In the genomic region with DNA sequence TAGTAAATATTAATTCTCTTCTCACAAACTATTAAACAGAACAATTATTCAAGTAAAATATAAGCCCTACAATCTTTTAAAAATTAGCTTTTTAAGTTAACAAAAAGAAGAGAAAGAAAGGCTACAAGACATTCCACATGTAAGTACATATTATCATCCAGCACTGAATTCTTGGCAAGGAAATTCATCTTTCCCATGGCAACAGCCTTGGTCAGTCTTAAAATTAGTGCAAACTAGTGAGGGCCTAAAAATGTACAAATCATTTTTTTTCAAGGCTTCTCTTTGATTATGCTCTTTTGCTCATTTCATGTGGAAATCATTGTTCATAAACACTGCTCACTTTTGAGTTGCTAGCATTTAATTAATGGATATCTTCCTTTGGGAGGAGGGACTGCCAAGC, we compare ENCODE assay signal across 22 mouse cellular contexts.
DNase-seq lines count a peak whose midpoint lies in the region; ATAC-seq and TF ChIP-seq lines count a peak whose summit lies in the region.
"Had no signal": no experiment of that assay in that cellular context is flagged by ENCODE, and none has a peak within 500 bp of the region (broad histone marks: within the 10 kb centered on the region; RNA-seq: fewer than 3 reads in every experiment).

No protein-coding gene starts in this region.

- TF ChIP-seq POLR2A in brain, embryonic 14.5 days (IDR thresholded peaks at IDR 0.05; ENCODE audit: borderline replicate concordance, extremely low read depth, insufficient read depth, insufficient read length, poor library complexity, severe bottlenecking) = no peak

- no peak overlapping the region for H3K27ac ChIP-seq in hindbrain, postnatal 0 days
- H3K27ac ChIP-seq in hindbrain, embryonic 10.5 days = no peak overlapping the region
- H3K27ac ChIP-seq: embryonic facial prominence, embryonic 12.5 days; gastrocnemius, adult 2 months; hindbrain, embryonic 15.5 days had no signal

- H3K4me1 ChIP-seq in hindbrain, postnatal 0 days (ENCODE audit: insufficient read depth, low read length) = peaks cover 4% of the 10 kb centered on the region; the same call in 1 of the 2 replicates
- no peaks in the 10 kb centered on the region; the same call in 1 of the 2 replicates for H3K4me1 ChIP-seq in hindbrain, embryonic 10.5 days (replicated peaks)
- H3K4me1 ChIP-seq: embryonic facial prominence, embryonic 12.5 days; heart, embryonic 12.5 days had no signal

- H3K4me3 ChIP-seq in hindbrain, postnatal 0 days (ENCODE audit: low read length) = no peak overlapping the region
- no peak overlapping the region for H3K4me3 ChIP-seq in hindbrain, embryonic 10.5 days
- H3K4me3 ChIP-seq: embryonic facial prominence, embryonic 12.5 days; gastrocnemius, adult 2 months; heart, embryonic 12.5 days; hindbrain, embryonic 15.5 days had no signal

- no peaks in the 10 kb centered on the region for H3K9me3 ChIP-seq in hindbrain, postnatal 0 days (ENCODE audit: low read length)
- no peaks in the 10 kb centered on the region for H3K9me3 ChIP-seq in hindbrain, embryonic 10.5 days
- H3K9me3 ChIP-seq: embryonic facial prominence, embryonic 12.5 days; G1E; heart, embryonic 12.5 days; hindbrain, embryonic 15.5 days had no signal

- no peak overlapping the region for H3K9ac ChIP-seq in hindbrain, postnatal 0 days (replicated peaks; ENCODE audit: low read length)
- H3K9ac ChIP-seq: embryonic facial prominence, embryonic 12.5 days; forebrain, postnatal 0 days; heart, embryonic 12.5 days; hindbrain, embryonic 15.5 days had no signal

- no peak overlapping the region for H3K4me2 ChIP-seq in hindbrain, postnatal 0 days (ENCODE audit: low read depth, low read length)
- H3K4me2 ChIP-seq: embryonic facial prominence, embryonic 12.5 days; heart, embryonic 12.5 days; hindbrain, embryonic 15.5 days had no signal

- peak; percentile 22 to 76 for DNase-seq in adrenal gland, adult (ENCODE audit: inconsistent age in 2 of 2, low spot score in 1 of 2)
- no peak for DNase-seq in adrenal gland, adult 18-20 months (ENCODE audit: low spot score in 2 of 2)
- peak; percentile 27 for DNase-seq in hindbrain, postnatal 0 days (ENCODE audit: low spot score)
- DNase-seq in hindbrain, embryonic 10.5 days (ENCODE audit: low spot score) = no peak
- DNase-seq in ovary, adult 18-20 months (ENCODE audit: low spot score) = peak; percentile 18
- no peak for DNase-seq in ovary, postnatal 14 days (ENCODE audit: low spot score)
- DNase-seq in brain, embryonic 14.5 days (ENCODE audit: low read depth) = peak; percentile 26
- DNase-seq: B cell, adult 2 months; cerebellum, adult 18-20 months; cerebellum, postnatal 14 days; embryo, embryonic 11 days; forebrain, postnatal 0 days; gastrocnemius, adult 2 months; gastrocnemius, postnatal 25 days had no signal

- no peak for ATAC-seq in hindbrain, postnatal 0 days
- ATAC-seq in megakaryocyte-erythroid progenitor cell, adult 5-6 weeks (replicated peaks; ENCODE audit: low FRiP score, low TSS enrichment, poor library complexity, severe bottlenecking) = no peak
- ATAC-seq: CD4-positive, CD25-positive, alpha-beta regulatory T cell, adult 4 months; forebrain, postnatal 0 days; inflammation-experienced regulatory T-cells, adult 6 months; intestine, postnatal 0 days had no signal

- no peak for TF ChIP-seq CTCF in hindbrain, postnatal 0 days (IDR thresholded peaks at IDR 0.05; ENCODE audit: low read depth)
- no peak for TF ChIP-seq CTCF in brain, embryonic 14.5 days (IDR thresholded peaks at IDR 0.05; ENCODE audit: borderline replicate concordance, extremely low read depth, insufficient read depth, insufficient read length)

- H3K27me3 ChIP-seq in hindbrain, postnatal 0 days (ENCODE audit: insufficient read depth, low read length) = no peaks in the 10 kb centered on the region
- no peaks in the 10 kb centered on the region for H3K27me3 ChIP-seq in hindbrain, embryonic 10.5 days (ENCODE audit: insufficient read depth, poor library complexity, severe bottlenecking)
- H3K27me3 ChIP-seq: embryonic facial prominence, embryonic 12.5 days; heart, embryonic 12.5 days; hindbrain, embryonic 15.5 days had no signal

- no peaks in the 10 kb centered on the region for H3K36me3 ChIP-seq in hindbrain, postnatal 0 days (ENCODE audit: insufficient read depth, low read length)
- H3K36me3 ChIP-seq in hindbrain, embryonic 10.5 days = peaks cover 56% of the 10 kb centered on the region
- H3K36me3 ChIP-seq: G1E had no signal

Comparison
In these comparisons a context has a peak if more than half of its experiments do, and no peak if none do; other contexts are left out.
1. DNase-seq: peak in adrenal gland, adult (2 of 2), hindbrain, postnatal 0 days (single experiment), ovary, adult 18-20 months (single experiment) and brain, embryonic 14.5 days (single experiment); none in adrenal gland, adult 18-20 months (0 of 2), hindbrain, embryonic 10.5 days (single experiment) and ovary, postnatal 14 days (single experiment).